Mouse (Mus musculus): Measurements from ENCODE around the gene Fam172a. TPM values are rescaled to one million over a fixed set of nuclear protein-coding genes. Genes with fewer than 3 reads are reported as not detected.

Fam172a gene
- polyA plus RNA-seq, 1 experiment from 2014 or later: 11.3 TPM

DNA sequence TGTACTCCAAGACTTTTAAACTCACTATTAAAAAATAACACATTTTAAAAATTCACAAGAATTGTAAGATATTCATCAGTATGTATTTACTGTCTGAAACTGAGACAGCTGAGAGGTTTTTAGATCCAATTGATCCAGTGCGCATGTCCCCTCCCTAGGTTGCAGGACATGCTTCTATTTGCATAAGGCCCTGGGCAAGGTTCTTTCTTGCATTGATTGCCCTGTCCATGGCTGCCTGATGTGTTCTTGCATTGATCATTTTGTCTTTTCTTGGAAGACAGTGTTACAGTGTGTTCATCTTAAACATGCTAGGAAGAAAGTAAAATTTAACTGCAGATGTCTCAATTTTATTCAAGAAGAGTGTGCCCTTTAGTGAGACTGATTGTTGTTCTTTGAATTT, 275.3 kb downstream of the Fam172a start:
- H3K4me2 ChIP-seq: no peak overlapping the region
- no peaks in the 10 kb centered on the region for H3K27me3 ChIP-seq
- no peak overlapping the region for H3K27ac ChIP-seq (replicated peaks)
- WGBS (ENCODE audit: insufficient replicate concordance): 71% methylated on average over 1 of the region's 1 CpGs
- H3K36me3 ChIP-seq (replicated peaks): no peaks in the 10 kb centered on the region
- H3K9ac ChIP-seq: no peak overlapping the region
- H3K4me3 ChIP-seq (replicated peaks): no peak overlapping the region
- no peaks in the 10 kb centered on the region for H3K4me1 ChIP-seq (replicated peaks)
- no peaks in the 10 kb centered on the region for H3K9me3 ChIP-seq (replicated peaks)
- ATAC-seq (ENCODE audit: insufficient read depth): no peak

- H3K4me2 ChIP-seq: no peak overlapping the region
- H3K4me3 ChIP-seq (replicated peaks): no peak overlapping the region
- WGBS (ENCODE audit: insufficient replicate concordance): 31% methylated on average over 5 of the region's 5 CpGs
- no peak for ATAC-seq (ENCODE audit: insufficient read depth)
- no peaks in the 10 kb centered on the region for H3K36me3 ChIP-seq (replicated peaks)
- H3K4me1 ChIP-seq (replicated peaks): no peaks in the 10 kb centered on the region
- H3K27me3 ChIP-seq: no peaks in the 10 kb centered on the region
- H3K9me3 ChIP-seq (replicated peaks): no peaks in the 10 kb centered on the region
- no peak overlapping the region for H3K27ac ChIP-seq (replicated peaks)
- H3K9ac ChIP-seq: no peak overlapping the region
These were observed 280.4 kb downstream of the Fam172a start for GRCm38 (mm10) chr13:77982105-77982851.

GRCm38 (mm10) chr13:77982852-77983202, 281.0 kb downstream of the Fam172a start:
- H3K27ac ChIP-seq (replicated peaks): no peak overlapping the region
- WGBS (ENCODE audit: insufficient replicate concordance): 69% methylated on average over 2 of the region's 2 CpGs
- no peak overlapping the region for H3K9ac ChIP-seq
- no peaks in the 10 kb centered on the region for H3K36me3 ChIP-seq (replicated peaks)
- H3K27me3 ChIP-seq: no peaks in the 10 kb centered on the region
- H3K4me1 ChIP-seq (replicated peaks): no peaks in the 10 kb centered on the region
- no peak overlapping the region for H3K4me2 ChIP-seq
- no peak for ATAC-seq (ENCODE audit: insufficient read depth)
- H3K4me3 ChIP-seq (replicated peaks): no peak overlapping the region
- no peaks in the 10 kb centered on the region for H3K9me3 ChIP-seq (replicated peaks)

DNA sequence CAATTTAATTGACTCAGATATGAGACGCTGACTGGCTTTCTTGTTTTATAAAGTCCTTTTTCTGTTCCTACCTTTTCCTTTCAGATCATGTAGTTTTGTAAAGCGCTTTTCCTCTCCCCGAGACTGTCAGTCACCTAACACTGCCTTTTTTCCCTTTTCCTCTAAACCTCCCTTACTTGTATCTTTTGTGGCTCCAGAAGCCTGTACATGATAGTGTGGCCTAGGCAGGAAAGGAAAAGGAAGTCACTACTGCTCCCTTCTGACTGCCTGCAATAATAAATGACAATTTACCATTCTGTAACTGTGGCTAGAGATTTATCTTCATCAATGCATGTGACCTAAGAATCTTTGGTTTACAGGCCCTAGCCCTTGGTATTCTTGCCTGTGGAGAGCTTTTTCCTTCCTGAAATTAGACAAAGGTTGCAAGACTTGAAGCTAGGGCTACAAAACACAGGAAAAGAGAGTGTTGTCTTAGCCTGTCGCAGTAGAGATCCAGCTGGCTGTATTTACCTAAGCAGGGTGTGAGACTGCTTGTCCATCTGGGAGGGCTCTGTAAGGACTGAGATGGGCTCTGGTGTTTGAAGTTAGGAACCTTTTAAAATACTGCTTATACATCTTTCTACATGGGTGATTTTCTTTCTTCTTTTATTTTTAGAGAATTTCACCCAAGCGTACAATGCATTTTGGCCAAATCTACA, 289.5 kb downstream of the Fam172a start:
- H3K4me2 ChIP-seq: no peak overlapping the region
- WGBS (ENCODE audit: insufficient replicate concordance): 53% methylated on average over 5 of the region's 5 CpGs
- H3K9me3 ChIP-seq (replicated peaks): no peaks in the 10 kb centered on the region
- ATAC-seq (ENCODE audit: insufficient read depth): no peak
- no peaks in the 10 kb centered on the region for H3K27me3 ChIP-seq
- no peak overlapping the region for H3K4me3 ChIP-seq (replicated peaks)
- no peaks in the 10 kb centered on the region for H3K4me1 ChIP-seq (replicated peaks)
- H3K36me3 ChIP-seq (replicated peaks): no peaks in the 10 kb centered on the region
- no peak overlapping the region for H3K9ac ChIP-seq
- no peak overlapping the region for H3K27ac ChIP-seq (replicated peaks)

DNA sequence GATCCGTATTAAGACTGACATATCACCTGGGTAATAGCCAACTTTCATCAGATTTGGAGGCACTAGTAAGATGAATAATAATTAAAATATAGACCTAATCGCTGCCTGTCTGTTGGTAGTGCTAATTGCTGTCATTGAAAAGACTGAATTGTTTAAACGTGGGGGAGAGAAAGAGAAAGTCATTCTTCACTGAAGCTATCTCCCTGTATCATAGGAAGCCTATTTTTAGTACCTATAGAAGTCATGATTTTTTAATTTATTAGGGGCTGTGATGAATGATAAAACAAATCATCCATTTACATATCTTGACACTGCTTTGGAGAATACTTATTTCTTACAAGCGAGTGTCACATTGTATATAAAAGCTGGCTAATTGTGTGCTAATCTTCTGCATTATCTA, 302.8 kb downstream of the Fam172a start:
- Histone ChIP-seq H3K4me2 (no peak overlapping the region), H3K27ac (replicated peaks) (no peak overlapping the region), H3K27me3 (no peaks in the 10 kb centered on the region), H3K9ac (no peak overlapping the region), H3K4me1 (replicated peaks) (no peaks in the 10 kb centered on the region), H3K9me3 (replicated peaks) (no peaks in the 10 kb centered on the region), H3K4me3 (replicated peaks) (no peak overlapping the region), H3K36me3 (replicated peaks) (no peaks in the 10 kb centered on the region)
- ATAC-seq (ENCODE audit: insufficient read depth): no peak
- 64% methylated on average over 4 of the region's 4 CpGs for WGBS (ENCODE audit: insufficient replicate concordance)

GRCm38 (mm10) chr13:78005344-78005743, 303.5 kb downstream of the Fam172a start:
- no peaks in the 10 kb centered on the region for H3K36me3 ChIP-seq (replicated peaks)
- no peaks in the 10 kb centered on the region for H3K27me3 ChIP-seq
- no peaks in the 10 kb centered on the region for H3K9me3 ChIP-seq (replicated peaks)
- H3K9ac ChIP-seq: no peak overlapping the region
- H3K4me3 ChIP-seq (replicated peaks): no peak overlapping the region
- WGBS (ENCODE audit: insufficient replicate concordance): 59% methylated on average over 3 of the region's 3 CpGs
- no peak overlapping the region for H3K27ac ChIP-seq (replicated peaks)
- no peaks in the 10 kb centered on the region for H3K4me1 ChIP-seq (replicated peaks)
- H3K4me2 ChIP-seq: no peak overlapping the region
- ATAC-seq (ENCODE audit: insufficient read depth): no peak

DNA sequence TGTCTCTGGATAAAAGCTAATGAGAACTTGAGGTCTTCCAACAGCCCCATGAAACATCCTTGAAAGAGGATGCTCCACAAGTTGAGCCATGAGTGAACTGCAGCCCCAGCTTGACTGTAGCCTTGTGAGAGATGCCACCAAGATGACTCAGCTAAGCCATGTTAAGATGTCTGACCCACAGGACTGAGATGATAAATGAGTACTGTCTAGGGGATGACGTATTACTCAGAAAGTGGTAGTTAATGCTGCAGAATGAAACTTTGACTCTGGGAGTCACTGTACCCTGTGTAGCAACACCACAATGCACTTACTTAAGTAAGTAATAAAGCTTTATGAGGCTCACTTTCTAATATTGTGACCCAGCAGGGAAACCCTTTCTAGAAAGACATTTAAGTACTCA, 308.3 kb downstream of the Fam172a start:
- H3K27ac ChIP-seq (replicated peaks): no peak overlapping the region
- no peak overlapping the region for H3K9ac ChIP-seq
- H3K36me3 ChIP-seq (replicated peaks): no peaks in the 10 kb centered on the region
- H3K4me1 ChIP-seq (replicated peaks): no peaks in the 10 kb centered on the region
- H3K4me2 ChIP-seq: no peak overlapping the region
- no peaks in the 10 kb centered on the region for H3K9me3 ChIP-seq (replicated peaks)
- no peaks in the 10 kb centered on the region for H3K27me3 ChIP-seq
- no peak for ATAC-seq (ENCODE audit: insufficient read depth)
- WGBS (ENCODE audit: insufficient replicate concordance): 76% methylated on average over 1 of the region's 1 CpGs
- H3K4me3 ChIP-seq (replicated peaks): no peak overlapping the region

- Histone ChIP-seq H3K9ac (no peak within 1 kb of the TSS), H3K36me3 (replicated peaks) (no peaks in the 10 kb centered on the region), H3K4me2 (no peak within 1 kb of the TSS; the same call in 1 of the 2 replicates), H3K9me3 (replicated peaks) (no peaks in the 10 kb centered on the region), H3K4me1 (replicated peaks) (no peaks in the 10 kb centered on the region; the same call in 1 of the 2 replicates), H3K27me3 (no peaks in the 10 kb centered on the region), H3K4me3 (replicated peaks) (no peak within 1 kb of the TSS), H3K27ac (replicated peaks) (no peak within 1 kb of the TSS)
- 35% methylated on average over 15 of the region's 15 CpGs for WGBS (ENCODE audit: insufficient replicate concordance)
- no peak; the same call in 1 of the 2 replicates for ATAC-seq (ENCODE audit: insufficient read depth)
These were observed 323.0 kb downstream of the Fam172a start, which contains the start of gene Pou5f2 for GRCm38 (mm10) chr13:78024683-78025294. Gene Pou5f2, plus strand, starts transcription at chr13:78024902.

DNA sequence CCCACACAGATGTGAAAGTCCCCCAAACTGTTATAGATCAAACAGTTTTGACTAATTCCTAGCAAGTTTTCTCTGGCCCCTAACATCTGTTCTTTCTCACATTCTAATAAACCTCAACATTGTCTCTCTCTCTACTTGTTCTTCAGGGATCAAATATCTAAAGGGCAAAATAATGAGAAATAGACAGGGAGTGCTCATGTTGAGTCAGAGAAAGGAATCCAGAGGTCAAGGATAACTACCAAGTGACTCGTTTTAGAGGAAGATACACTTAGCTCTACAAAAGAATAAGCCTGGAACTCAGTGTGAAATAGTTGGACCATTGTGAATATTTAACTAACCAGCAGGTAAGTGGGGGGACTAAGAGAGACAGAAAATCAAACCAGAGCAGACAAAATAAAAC, 331.0 kb downstream of the Fam172a start:
- WGBS (ENCODE audit: insufficient replicate concordance): 32% methylated on average over 1 of the region's 1 CpGs
- H3K27me3 ChIP-seq: no peaks in the 10 kb centered on the region

DNA sequence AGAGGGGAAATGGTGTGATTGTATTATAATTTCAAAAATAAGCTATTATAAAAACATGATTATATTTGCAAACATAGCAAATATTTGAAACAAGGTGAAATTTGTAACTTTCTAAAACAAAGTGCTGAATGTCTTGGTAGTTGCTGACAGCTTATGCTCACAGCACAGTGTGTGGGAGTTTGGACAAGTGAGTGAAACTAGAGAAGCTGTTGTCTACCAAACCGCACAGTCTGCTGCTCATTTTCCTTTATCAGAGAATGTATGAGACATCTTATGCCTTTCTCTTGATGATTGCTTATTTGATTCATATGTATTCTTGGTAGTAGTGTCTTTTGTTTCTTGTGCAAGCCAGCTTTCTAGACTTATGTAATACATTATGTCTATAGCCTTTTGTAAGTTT, 335.4 kb downstream of the Fam172a start:
- 83% methylated on average over 1 of the region's 1 CpGs for WGBS (ENCODE audit: insufficient replicate concordance)
- H3K4me3 ChIP-seq (replicated peaks): no peak overlapping the region
- no peaks in the 10 kb centered on the region for H3K4me1 ChIP-seq (replicated peaks)
- no peaks in the 10 kb centered on the region for H3K27me3 ChIP-seq
- H3K27ac ChIP-seq (replicated peaks): no peak overlapping the region
- H3K4me2 ChIP-seq: no peak overlapping the region
- H3K9ac ChIP-seq: no peak overlapping the region
- ATAC-seq (ENCODE audit: insufficient read depth): no peak
- H3K36me3 ChIP-seq (replicated peaks): no peaks in the 10 kb centered on the region
- no peaks in the 10 kb centered on the region for H3K9me3 ChIP-seq (replicated peaks)

More for the DNA sequence above, 331.0 kb downstream of the Fam172a start:
- no peak overlapping the region for H3K9ac ChIP-seq
- no peaks in the 10 kb centered on the region for H3K36me3 ChIP-seq (replicated peaks)
- H3K27ac ChIP-seq (replicated peaks): no peak overlapping the region
- H3K4me2 ChIP-seq: no peak overlapping the region
- H3K4me3 ChIP-seq (replicated peaks): no peak overlapping the region
- no peak for ATAC-seq (ENCODE audit: insufficient read depth)
- H3K9me3 ChIP-seq (replicated peaks): no peaks in the 10 kb centered on the region
- no peaks in the 10 kb centered on the region for H3K4me1 ChIP-seq (replicated peaks)

GRCm38 (mm10) chr13:78043203-78043602, 341.4 kb downstream of the Fam172a start:
- Histone ChIP-seq H3K4me1 (replicated peaks) (no peaks in the 10 kb centered on the region), H3K36me3 (replicated peaks) (no peaks in the 10 kb centered on the region), H3K4me3 (replicated peaks) (no peak overlapping the region), H3K9me3 (replicated peaks) (no peaks in the 10 kb centered on the region), H3K4me2 (no peak overlapping the region), H3K27ac (replicated peaks) (no peak overlapping the region), H3K27me3 (no peaks in the 10 kb centered on the region), H3K9ac (no peak overlapping the region)
- no peak for ATAC-seq (ENCODE audit: insufficient read depth)
- 42% methylated on average over 6 of the region's 6 CpGs for WGBS (ENCODE audit: insufficient replicate concordance)

Data from liver, embryonic 15.5 days (tissue).